Mouse (Mus musculus) testis, postnatal 10 days (tissue): Measurements from ENCODE around the gene Gm18596.
"Not testable (repeated sequence)": the region's sequence is repeated elsewhere in the genome, so short reads cannot be mapped to it uniquely, and the experiment has no call there.

ENCODE experiments used
- DNase-seq: peaks from one replicate; pipeline ENCODE4 v3.0.0; 2021; ENCODE audit warnings: low spot score

Gene Gm18596

GRCm38 (mm10) chr10:77741924-77742688 lies at the start of gene Gm18596:
Gene Gm18596 (minus strand): TSS chr10:77742638.
- DNase-seq, result not testable (repeated sequence)

GRCm38 (mm10) chr10:77788621-77789020 lies 46.2 kb upstream of the Gm18596 start:
- no peak for DNase-seq

- not testable (repeated sequence) for DNase-seq
Measured at GRCm38 (mm10) chr10:77787876-77788275, 45.4 kb upstream of the Gm18596 start, which contains the start of gene Gm7137. Gene Gm7137 (minus strand): TSS chr10:77788200.

GRCm38 (mm10) chr10:77783396-77783795 lies 41.0 kb upstream of the Gm18596 start:
- DNase-seq, result not testable (repeated sequence)

GRCm38 (mm10) chr10:77782442-77782841 lies 40.0 kb upstream of the Gm18596 start, which contains the start of gene Gm3250:
Gene Gm3250 (minus strand): TSS chr10:77782542.
- DNase-seq, result not testable (repeated sequence)

- not testable (repeated sequence) for DNase-seq
Measured at GRCm38 (mm10) chr10:77776844-77777243, 34.4 kb upstream of the Gm18596 start, which contains the start of gene Gm7138. Gene Gm7138 (minus strand): TSS chr10:77776944.

GRCm38 (mm10) chr10:77772142-77772541 lies 29.7 kb upstream of the Gm18596 start:
- DNase-seq, result not testable (repeated sequence)

- DNase-seq, result not testable (repeated sequence)
Measured at GRCm38 (mm10) chr10:77771225-77771624, 28.8 kb upstream of the Gm18596 start, which contains the start of gene Gm3238. Gene Gm3238 (minus strand): TSS chr10:77771325.

GRCm38 (mm10) chr10:77769727-77770126 lies 27.3 kb upstream of the Gm18596 start:
- no peak for DNase-seq

- DNase-seq, result not testable (repeated sequence)
Measured at GRCm38 (mm10) chr10:77759582-77759981, 17.1 kb upstream of the Gm18596 start, which contains the start of gene Gm3233. Gene Gm3233 (minus strand): TSS chr10:77759682.

- DNase-seq, result no peak
Measured at GRCm38 (mm10) chr10:77753448-77753847, 11.0 kb upstream of the Gm18596 start.

- DNase-seq, result not testable (repeated sequence)
Measured at GRCm38 (mm10) chr10:77752312-77752711, 9.9 kb upstream of the Gm18596 start.

GRCm38 (mm10) chr10:77751254-77751653 lies 8.8 kb upstream of the Gm18596 start, which contains the start of gene Gm9736:
Gene Gm9736 (minus strand): TSS chr10:77751354.
- not testable (repeated sequence) for DNase-seq

GRCm38 (mm10) chr10:77750686-77751085 lies 8.2 kb upstream of the Gm18596 start:
- DNase-seq, result not testable (repeated sequence)

GRCm38 (mm10) chr10:77738929-77739328 lies 3.5 kb downstream of the Gm18596 start:
- DNase-seq, result no peak

GRCm38 (mm10) chr10:77735928-77736327 lies 6.5 kb downstream of the Gm18596 start:
- DNase-seq, result no peak

- peak; percentile 57 for DNase-seq
Measured at GRCm38 (mm10) chr10:77729241-77729640, 13.2 kb downstream of the Gm18596 start.

GRCm38 (mm10) chr10:77728280-77728679 lies 14.2 kb downstream of the Gm18596 start:
- no peak for DNase-seq

GRCm38 (mm10) chr10:77726186-77726585 lies 16.3 kb downstream of the Gm18596 start, which contains the start of gene Gm10100:
Gene Gm10100 (plus strand): TSS chr10:77726486.
- DNase-seq, result no peak

GRCm38 (mm10) chr10:77724855-77725254 lies 17.6 kb downstream of the Gm18596 start:
- no peak for DNase-seq

GRCm38 (mm10) chr10:77720299-77720698 lies 22.1 kb downstream of the Gm18596 start, which contains the start of gene Krtap12-1:
Gene Krtap12-1 (plus strand): TSS chr10:77720599.
- not testable (repeated sequence) for DNase-seq

- no peak for DNase-seq
Measured at GRCm38 (mm10) chr10:77715507-77715906, 26.9 kb downstream of the Gm18596 start, which contains the start of gene Gm10142. Gene Gm10142 (plus strand): TSS chr10:77715807.

- no peak for DNase-seq
Measured at GRCm38 (mm10) chr10:77713734-77714133, 28.7 kb downstream of the Gm18596 start.
